Mouse (Mus musculus): ENCODE results near the gene Pnma5. TPM values are rescaled to one million over a fixed set of nuclear protein-coding genes. Genes with fewer than 3 reads are reported as not detected.

Gene Pnma5
- polyA plus RNA-seq, 1 experiment from 2014 or later = not detected

GRCm38 (mm10) chrX:73039666-73040065, 2.8 kb upstream of the Pnma5 start:
- H3K36me3 ChIP-seq (ENCODE audit: control insufficient read depth, insufficient read depth, low read length) = no peaks in the 10 kb centered on the region
- ATAC-seq (ENCODE audit: low FRiP score) = no peak

GRCm38 (mm10) chrX:73038831-73039230, 1.9 kb upstream of the Pnma5 start:
- Histone ChIP-seq H3K4me3 (ENCODE audit: low read depth, low read length) (no peak overlapping the region), H3K36me3 (ENCODE audit: control insufficient read depth, insufficient read depth, low read length) (no peaks in the 10 kb centered on the region), H3K27me3 (ENCODE audit: control insufficient read depth, insufficient read depth, low read length) (no peaks in the 10 kb centered on the region), H3K27ac (ENCODE audit: low read depth, low read length) (no peak overlapping the region), H3K4me1 (replicated peaks; ENCODE audit: control insufficient read depth, insufficient read depth, low read length) (no peaks in the 10 kb centered on the region), H3K9ac (ENCODE audit: low read depth, low read length) (no peak overlapping the region), H3K4me2 (replicated peaks; ENCODE audit: low read depth, low read length) (no peak overlapping the region), H3K9me3 (ENCODE audit: control insufficient read depth, low read length) (no peaks in the 10 kb centered on the region)
- WGBS = 77% methylated on average over 8 of the region's 8 CpGs
- DNase-seq (ENCODE audit: low spot score) (no peak), ATAC-seq (ENCODE audit: low FRiP score) (no peak)

More at GRCm38 (mm10) chrX:73039666-73040065, 2.8 kb upstream of the Pnma5 start:
- Histone ChIP-seq H3K9ac (ENCODE audit: low read depth, low read length) (no peak overlapping the region), H3K4me1 (replicated peaks; ENCODE audit: control insufficient read depth, insufficient read depth, low read length) (no peaks in the 10 kb centered on the region), H3K27me3 (ENCODE audit: control insufficient read depth, insufficient read depth, low read length) (no peaks in the 10 kb centered on the region), H3K4me3 (ENCODE audit: low read depth, low read length) (no peak overlapping the region), H3K27ac (ENCODE audit: low read depth, low read length) (no peak overlapping the region), H3K4me2 (replicated peaks; ENCODE audit: low read depth, low read length) (no peak overlapping the region), H3K9me3 (ENCODE audit: control insufficient read depth, low read length) (no peaks in the 10 kb centered on the region)
- no peak for DNase-seq (ENCODE audit: low spot score)
- WGBS = 80% methylated on average over 12 of the region's 12 CpGs

GRCm38 (mm10) chrX:73012846-73013245, 24.1 kb downstream of the Pnma5 start:
- DNase-seq (ENCODE audit: low spot score) = no peak
- Histone ChIP-seq H3K4me3 (ENCODE audit: low read depth, low read length) (no peak overlapping the region), H3K4me2 (replicated peaks; ENCODE audit: low read depth, low read length) (no peak overlapping the region), H3K27me3 (ENCODE audit: control insufficient read depth, insufficient read depth, low read length) (no peaks in the 10 kb centered on the region), H3K4me1 (replicated peaks; ENCODE audit: control insufficient read depth, insufficient read depth, low read length) (no peaks in the 10 kb centered on the region), H3K9me3 (ENCODE audit: control insufficient read depth, low read length) (no peaks in the 10 kb centered on the region), H3K27ac (ENCODE audit: low read depth, low read length) (no peak overlapping the region), H3K36me3 (ENCODE audit: control insufficient read depth, insufficient read depth, low read length) (no peaks in the 10 kb centered on the region), H3K9ac (ENCODE audit: low read depth, low read length) (no peak overlapping the region)
- no peak for ATAC-seq (ENCODE audit: low FRiP score)
- 52% methylated on average over 4 of the region's 4 CpGs for WGBS

- no peaks in the 10 kb centered on the region for H3K36me3 ChIP-seq (ENCODE audit: control insufficient read depth, insufficient read depth, low read length)
- no peak overlapping the region for H3K27ac ChIP-seq (ENCODE audit: low read depth, low read length)
- WGBS = 21% methylated on average over 22 of the region's 27 CpGs
- H3K4me2 ChIP-seq (replicated peaks; ENCODE audit: low read depth, low read length) = peak overlapping the region; percentile 29
- H3K4me1 ChIP-seq (replicated peaks; ENCODE audit: control insufficient read depth, insufficient read depth, low read length) = no peaks in the 10 kb centered on the region
- H3K9ac ChIP-seq (ENCODE audit: low read depth, low read length) = no peak overlapping the region; the same call in 1 of the 2 replicates
- no peaks in the 10 kb centered on the region for H3K27me3 ChIP-seq (ENCODE audit: control insufficient read depth, insufficient read depth, low read length)
- no peaks in the 10 kb centered on the region for H3K9me3 ChIP-seq (ENCODE audit: control insufficient read depth, low read length)
- DNase-seq (ENCODE audit: low spot score) = peak; percentile 94
- H3K4me3 ChIP-seq (ENCODE audit: low read depth, low read length) = peak overlapping the region; percentile 21
- ATAC-seq (ENCODE audit: low FRiP score) = peak; percentile 99
Observed at GRCm38 (mm10) chrX:73007597-73008479, 29.1 kb downstream of the Pnma5 start.

GRCm38 (mm10) chrX:73005678-73006077, 31.2 kb downstream of the Pnma5 start:
- Histone ChIP-seq H3K36me3 (ENCODE audit: control insufficient read depth, insufficient read depth, low read length) (no peaks in the 10 kb centered on the region), H3K27me3 (ENCODE audit: control insufficient read depth, insufficient read depth, low read length) (no peaks in the 10 kb centered on the region), H3K4me3 (ENCODE audit: low read depth, low read length) (no peak overlapping the region), H3K4me2 (replicated peaks; ENCODE audit: low read depth, low read length) (no peak overlapping the region), H3K9me3 (ENCODE audit: control insufficient read depth, low read length) (no peaks in the 10 kb centered on the region), H3K9ac (ENCODE audit: low read depth, low read length) (no peak overlapping the region), H3K27ac (ENCODE audit: low read depth, low read length) (no peak overlapping the region), H3K4me1 (replicated peaks; ENCODE audit: control insufficient read depth, insufficient read depth, low read length) (no peaks in the 10 kb centered on the region)
- 70% methylated on average over 4 of the region's 4 CpGs for WGBS
- no peak for ATAC-seq (ENCODE audit: low FRiP score)
- DNase-seq (ENCODE audit: low spot score) = no peak

GRCm38 (mm10) chrX:73003110-73003509, 33.8 kb downstream of the Pnma5 start:
- no peak overlapping the region for H3K9ac ChIP-seq (ENCODE audit: low read depth, low read length)
- DNase-seq (ENCODE audit: low spot score) (no peak), ATAC-seq (ENCODE audit: low FRiP score) (no peak)
- no peak overlapping the region for H3K4me2 ChIP-seq (replicated peaks; ENCODE audit: low read depth, low read length)
- H3K9me3 ChIP-seq (ENCODE audit: control insufficient read depth, low read length) = no peaks in the 10 kb centered on the region
- no peak overlapping the region for H3K27ac ChIP-seq (ENCODE audit: low read depth, low read length)
- 72% methylated on average over 5 of the region's 5 CpGs for whole genome bisulfite sequencing
- no peaks in the 10 kb centered on the region for H3K36me3 ChIP-seq (ENCODE audit: control insufficient read depth, insufficient read depth, low read length)
- no peak overlapping the region for H3K4me3 ChIP-seq (ENCODE audit: low read depth, low read length)
- H3K27me3 ChIP-seq (ENCODE audit: control insufficient read depth, insufficient read depth, low read length) = no peaks in the 10 kb centered on the region
- no peaks in the 10 kb centered on the region for H3K4me1 ChIP-seq (replicated peaks; ENCODE audit: control insufficient read depth, insufficient read depth, low read length)

- H3K9ac ChIP-seq (ENCODE audit: low read depth, low read length) = no peak overlapping the region
- H3K27me3 ChIP-seq (ENCODE audit: control insufficient read depth, insufficient read depth, low read length) = no peaks in the 10 kb centered on the region
- H3K4me2 ChIP-seq (replicated peaks; ENCODE audit: low read depth, low read length) = no peak overlapping the region
- no peak overlapping the region for H3K4me3 ChIP-seq (ENCODE audit: low read depth, low read length)
- no peak overlapping the region for H3K27ac ChIP-seq (ENCODE audit: low read depth, low read length)
- DNase-seq (ENCODE audit: low spot score) (no peak), ATAC-seq (ENCODE audit: low FRiP score) (no peak)
- H3K9me3 ChIP-seq (ENCODE audit: control insufficient read depth, low read length) = no peaks in the 10 kb centered on the region
- no peaks in the 10 kb centered on the region for H3K36me3 ChIP-seq (ENCODE audit: control insufficient read depth, insufficient read depth, low read length)
- 90% methylated on average over 3 of the region's 3 CpGs for WGBS
- H3K4me1 ChIP-seq (replicated peaks; ENCODE audit: control insufficient read depth, insufficient read depth, low read length) = no peaks in the 10 kb centered on the region
Observed at GRCm38 (mm10) chrX:72995542-72995941, 41.4 kb downstream of the Pnma5 start.

GRCm38 (mm10) chrX:72992291-72992919, 44.5 kb downstream of the Pnma5 start:
- Histone ChIP-seq H3K36me3 (ENCODE audit: control insufficient read depth, insufficient read depth, low read length) (no peaks in the 10 kb centered on the region), H3K9ac (ENCODE audit: low read depth, low read length) (no peak overlapping the region), H3K27me3 (ENCODE audit: control insufficient read depth, insufficient read depth, low read length) (no peaks in the 10 kb centered on the region), H3K4me1 (replicated peaks; ENCODE audit: control insufficient read depth, insufficient read depth, low read length) (no peaks in the 10 kb centered on the region), H3K4me3 (ENCODE audit: low read depth, low read length) (no peak overlapping the region), H3K9me3 (ENCODE audit: control insufficient read depth, low read length) (no peaks in the 10 kb centered on the region), H3K4me2 (replicated peaks; ENCODE audit: low read depth, low read length) (no peak overlapping the region), H3K27ac (ENCODE audit: low read depth, low read length) (no peak overlapping the region)
- ATAC-seq (ENCODE audit: low FRiP score) (no peak), DNase-seq (ENCODE audit: low spot score) (peak; percentile 12)
- 58% methylated on average over 5 of the region's 5 CpGs for WGBS

- Histone ChIP-seq H3K9me3 (ENCODE audit: control insufficient read depth, low read length) (no peaks in the 10 kb centered on the region), H3K4me1 (replicated peaks; ENCODE audit: control insufficient read depth, insufficient read depth, low read length) (no peaks in the 10 kb centered on the region), H3K27ac (ENCODE audit: low read depth, low read length) (no peak overlapping the region), H3K4me3 (ENCODE audit: low read depth, low read length) (no peak overlapping the region), H3K27me3 (ENCODE audit: control insufficient read depth, insufficient read depth, low read length) (no peaks in the 10 kb centered on the region), H3K9ac (ENCODE audit: low read depth, low read length) (no peak overlapping the region), H3K4me2 (replicated peaks; ENCODE audit: low read depth, low read length) (no peak overlapping the region), H3K36me3 (ENCODE audit: control insufficient read depth, insufficient read depth, low read length) (no peaks in the 10 kb centered on the region)
- ATAC-seq (ENCODE audit: low FRiP score) (no peak), DNase-seq (ENCODE audit: low spot score) (no peak)
- WGBS = 67% methylated on average over 3 of the region's 3 CpGs
Observed at GRCm38 (mm10) chrX:72990581-72990980, 46.3 kb downstream of the Pnma5 start.

Data from hindbrain, embryonic 11.5 days (tissue).